Mouse (Mus musculus): ENCODE measurements at regions not wholly inside any gene's neighbourhood (a gene's known extent, or its start where the extent isn't known, plus 50 kb on each side); places are given as distances from the start of the nearest gene placed in this dataset.

GRCm38 (mm10) chr3:148228002-148228707 is 762.2 kb downstream of the Adgrl2 start:
- TF ChIP-seq CTCF (IDR thresholded peaks at IDR 0.05; ENCODE audit: low read depth, low read length) (no peak), POLR2A (IDR thresholded peaks at IDR 0.05; ENCODE audit: insufficient read depth, low read length) (no peak), EP300 (IDR thresholded peaks at IDR 0.05; ENCODE audit: insufficient read depth, low read depth, low read length) (no peak)

Measured in ES-Bruce4 (cell line).